ENCODE assay signal across 8 mouse cellular contexts in genomic region chrX:105079615-105080092, GRCm38 (mm10). TPM values are rescaled to one million over a fixed set of nuclear protein-coding genes. Genes with fewer than 3 reads are reported as not detected.
DNase-seq lines count a peak whose midpoint lies in the region; ATAC-seq and TF ChIP-seq lines count a peak whose summit lies in the region.

TSS of gene Pbdc1 (plus strand) at chrX:105079756.

- H3K4me1 ChIP-seq in hindbrain, embryonic 12.5 days: peaks cover 5% of the 10 kb centered on the region
- peaks cover 4% of the 10 kb centered on the region; the same call in 1 of the 2 replicates for H3K4me1 ChIP-seq in lung, postnatal 0 days (ENCODE audit: insufficient read depth, low read depth, low read length)

- no peaks in the 10 kb centered on the region for H3K9me3 ChIP-seq in hindbrain, embryonic 12.5 days (replicated peaks)
- no peaks in the 10 kb centered on the region for H3K9me3 ChIP-seq in lung, postnatal 0 days (ENCODE audit: low read length)

- H3K27ac ChIP-seq in hindbrain, embryonic 12.5 days: no peak within 1 kb of the TSS
- H3K27ac ChIP-seq in lung, postnatal 0 days (ENCODE audit: low read length): no peak within 1 kb of the TSS

- H3K4me2 ChIP-seq in hindbrain, embryonic 12.5 days (replicated peaks): peak within 1 kb of the TSS; percentile 62
- peak within 1 kb of the TSS; percentile 59 for H3K4me2 ChIP-seq in lung, postnatal 0 days (replicated peaks; ENCODE audit: low read depth, low read length)

- 4% methylated on average over 35 of the region's 35 CpGs for WGBS in hindbrain, embryonic 12.5 days
- 1% methylated on average over 35 of the region's 35 CpGs for WGBS in lung, postnatal 0 days

- H3K9ac ChIP-seq in hindbrain, embryonic 12.5 days: peak within 1 kb of the TSS; percentile 55
- H3K9ac ChIP-seq in lung, postnatal 0 days (replicated peaks; ENCODE audit: low read depth): no peak within 1 kb of the TSS

- no peak for TF ChIP-seq EP300 in lung, postnatal 0 days (IDR thresholded peaks at IDR 0.05)

- peak; percentile 99 for ATAC-seq in hindbrain, embryonic 12.5 days (ENCODE audit: low FRiP score)
- ATAC-seq in lung, postnatal 0 days: peak; percentile 100

- TF ChIP-seq CTCF in lung, postnatal 0 days (IDR thresholded peaks at IDR 0.05): no peak

- DNase-seq in NIH3T3 (ENCODE audit: low read depth): peak; percentile 92
- DNase-seq in cerebellum, postnatal 10 days: peak; percentile 91 to 98
- DNase-seq in frontal cortex, postnatal 10 days (ENCODE audit: low spot score in 2 of 2): peak; percentile 83 to 94
- peak; percentile 78 to 94 for DNase-seq in layer of hippocampus, postnatal 10 days (ENCODE audit: low spot score in 2 of 2)
- DNase-seq in lung, postnatal 0 days (ENCODE audit: low spot score): peak; percentile 97
- DNase-seq in ovary, postnatal 10 days (ENCODE audit: low spot score): peak; percentile 81
- peak; percentile 93 for DNase-seq in thymus, postnatal 0 days (ENCODE audit: low spot score)

- no peaks in the 10 kb centered on the region for H3K27me3 ChIP-seq in hindbrain, embryonic 12.5 days
- H3K27me3 ChIP-seq in lung, postnatal 0 days (replicated peaks; ENCODE audit: insufficient read depth, low read length): no peaks in the 10 kb centered on the region

- peak within 1 kb of the TSS; percentile 49 for H3K4me3 ChIP-seq in hindbrain, embryonic 12.5 days
- H3K4me3 ChIP-seq in lung, postnatal 0 days (ENCODE audit: low read depth, low read length): peak within 1 kb of the TSS; percentile 50

- H3K36me3 ChIP-seq in hindbrain, embryonic 12.5 days: 0 out of 2 replicates have a peak, but pooled peaks cover 8% of the 10 kb centered on the region
- no peaks in the 10 kb centered on the region for H3K36me3 ChIP-seq in lung, postnatal 0 days (ENCODE audit: insufficient read depth, low read length)

RNA-seq across cellular contexts. Expression of gene Pbdc1, which starts in this region (rescaled TPM):
- polyA plus RNA-seq in hindbrain, embryonic 12.5 days (2016; fragmentation: Nextera tagmentation; extraction: Ambion mirVana): 45.6 and 51.5 TPM in 2 replicates
- 10 to 100 TPM; 18.1 to 19.7 TPM for total RNA-seq in layer of hippocampus, postnatal 10 days (2021)
- 27.5 and 32.1 TPM in 2 replicates for polyA plus RNA-seq in lung, postnatal 0 days (2015; fragmentation: Nextera tagmentation; extraction: Ambion mirVana)
- 66.7 and 74.1 TPM in 2 replicates for polyA plus RNA-seq in thymus, postnatal 0 days (2015; fragmentation: Nextera tagmentation; extraction: Ambion mirVana)
